Mouse (Mus musculus): ENCODE measurements at regions not wholly inside any gene's neighbourhood (a gene's known extent, or its start where the extent isn't known, plus 50 kb on each side); places are given as distances from the start of the nearest gene placed in this dataset.
A peak's percentile ranks its signal among the peaks of the same experiment; 100 is the strongest.

DNA sequence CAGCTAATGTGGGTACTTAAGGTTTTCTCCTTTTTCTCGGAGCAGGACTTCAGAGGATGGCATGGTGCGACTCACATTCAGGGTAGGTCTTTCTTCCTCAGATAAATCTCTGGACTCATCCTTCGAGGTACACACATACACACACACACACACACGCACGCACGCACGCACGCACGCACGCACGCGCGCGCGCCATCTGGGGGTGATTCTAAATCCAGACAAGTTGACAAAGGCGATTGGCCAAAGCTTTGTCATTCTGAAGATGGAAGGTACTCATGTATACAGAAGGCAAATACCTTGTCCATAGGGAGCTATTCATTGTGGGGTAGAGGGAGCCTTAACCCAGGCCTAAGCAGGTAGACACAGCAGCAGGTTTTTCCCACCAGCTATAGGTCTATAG lies 122.9 kb downstream of the Cpeb2 start:
- Histone ChIP-seq H3K36me3 (replicated peaks; ENCODE audit: control insufficient read depth, insufficient read depth, low read depth, low read length) (no peaks in the 10 kb centered on the region), H3K27ac (replicated peaks; ENCODE audit: low read depth, low read length) (no peak overlapping the region), H3K9me3 (replicated peaks; ENCODE audit: control insufficient read depth, low read length) (no peaks in the 10 kb centered on the region), H3K27me3 (ENCODE audit: control insufficient read depth, insufficient read depth, low read length) (no peaks in the 10 kb centered on the region), H3K4me1 (ENCODE audit: control insufficient read depth, insufficient read depth, low read length) (peaks cover 2% of the 10 kb centered on the region; the same call in 1 of the 2 replicates), H3K4me3 (ENCODE audit: low read depth, low read length) (no peak overlapping the region), H3K4me2 (ENCODE audit: low read depth, low read length) (no peak overlapping the region), H3K9ac (replicated peaks; ENCODE audit: low read length) (no peak overlapping the region)
- 79% methylated on average over 16 of the region's 16 CpGs for WGBS
- DNase-seq (ENCODE audit: low spot score) (peak; percentile 41), ATAC-seq (replicated peaks; ENCODE audit: insufficient number of reproducible peaks, low FRiP score, low TSS enrichment, low read depth) (peak; percentile 5; the same call in 1 of the 2 replicates)

DNA sequence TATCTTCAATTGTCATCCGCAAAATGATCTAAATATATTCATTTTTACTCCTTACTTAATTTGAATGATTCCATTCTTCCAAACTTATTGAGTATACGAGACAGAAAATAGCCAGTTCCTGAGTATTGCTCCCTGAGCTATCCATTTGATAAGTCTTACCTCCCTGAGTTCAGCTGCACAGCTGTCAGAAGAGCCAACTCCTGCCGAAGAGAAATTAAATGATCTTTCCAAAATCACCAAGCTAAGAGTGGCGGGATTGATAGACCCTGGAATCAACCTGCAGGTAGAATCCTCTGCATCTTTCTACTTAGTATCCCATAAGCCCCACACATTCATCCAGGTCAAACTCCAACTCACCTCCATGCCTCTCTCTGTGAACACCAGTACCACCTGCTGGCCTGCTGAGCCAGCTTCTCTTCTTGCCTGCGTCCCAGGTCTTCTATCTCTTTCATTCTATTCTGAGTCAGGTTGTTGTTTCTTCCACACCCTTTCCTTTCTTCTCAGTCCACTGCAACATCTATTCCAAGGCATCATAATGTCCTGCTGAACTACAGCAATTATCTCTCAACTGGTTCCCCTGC lies 124.2 kb downstream of the Cpeb2 start:
- Histone ChIP-seq H3K4me3 (ENCODE audit: low read depth, low read length) (no peak overlapping the region), H3K36me3 (replicated peaks; ENCODE audit: control insufficient read depth, insufficient read depth, low read depth, low read length) (no peaks in the 10 kb centered on the region), H3K27me3 (ENCODE audit: control insufficient read depth, insufficient read depth, low read length) (no peaks in the 10 kb centered on the region), H3K27ac (replicated peaks; ENCODE audit: low read depth, low read length) (no peak overlapping the region), H3K9ac (replicated peaks; ENCODE audit: low read length) (no peak overlapping the region), H3K4me1 (ENCODE audit: control insufficient read depth, insufficient read depth, low read length) (peaks cover 2% of the 10 kb centered on the region; the same call in 1 of the 2 replicates), H3K9me3 (replicated peaks; ENCODE audit: control insufficient read depth, low read length) (no peaks in the 10 kb centered on the region), H3K4me2 (ENCODE audit: low read depth, low read length) (no peak overlapping the region)
- 87% methylated on average over 5 of the region's 5 CpGs for WGBS
- no peak for DNase-seq (ENCODE audit: low spot score)
- ATAC-seq (replicated peaks; ENCODE audit: insufficient number of reproducible peaks, low FRiP score, low TSS enrichment, low read depth) = no peak

DNA sequence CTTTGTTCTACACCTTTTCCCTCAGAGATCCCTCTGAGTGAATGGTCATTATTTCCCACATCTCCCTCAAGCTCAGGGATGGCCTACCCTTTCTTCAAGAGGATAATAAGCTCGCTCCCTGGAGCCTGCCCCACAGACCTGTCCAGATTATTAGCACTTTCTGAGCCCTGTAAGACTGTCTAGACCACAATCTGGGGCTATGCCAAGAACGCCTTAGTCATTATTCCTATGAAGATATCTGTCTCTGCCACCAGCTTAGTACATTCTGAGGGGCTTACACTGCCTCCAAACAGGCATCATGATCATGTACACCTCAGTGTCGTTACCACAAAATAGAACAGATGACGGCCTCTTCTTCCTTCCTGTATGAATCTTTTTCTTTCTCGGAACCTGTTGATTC lies 124.9 kb downstream of the Cpeb2 start:
- 87% methylated on average over 5 of the region's 5 CpGs for WGBS
- no peak for DNase-seq (ENCODE audit: low spot score)
- ATAC-seq (replicated peaks; ENCODE audit: insufficient number of reproducible peaks, low FRiP score, low TSS enrichment, low read depth) = no peak

DNA sequence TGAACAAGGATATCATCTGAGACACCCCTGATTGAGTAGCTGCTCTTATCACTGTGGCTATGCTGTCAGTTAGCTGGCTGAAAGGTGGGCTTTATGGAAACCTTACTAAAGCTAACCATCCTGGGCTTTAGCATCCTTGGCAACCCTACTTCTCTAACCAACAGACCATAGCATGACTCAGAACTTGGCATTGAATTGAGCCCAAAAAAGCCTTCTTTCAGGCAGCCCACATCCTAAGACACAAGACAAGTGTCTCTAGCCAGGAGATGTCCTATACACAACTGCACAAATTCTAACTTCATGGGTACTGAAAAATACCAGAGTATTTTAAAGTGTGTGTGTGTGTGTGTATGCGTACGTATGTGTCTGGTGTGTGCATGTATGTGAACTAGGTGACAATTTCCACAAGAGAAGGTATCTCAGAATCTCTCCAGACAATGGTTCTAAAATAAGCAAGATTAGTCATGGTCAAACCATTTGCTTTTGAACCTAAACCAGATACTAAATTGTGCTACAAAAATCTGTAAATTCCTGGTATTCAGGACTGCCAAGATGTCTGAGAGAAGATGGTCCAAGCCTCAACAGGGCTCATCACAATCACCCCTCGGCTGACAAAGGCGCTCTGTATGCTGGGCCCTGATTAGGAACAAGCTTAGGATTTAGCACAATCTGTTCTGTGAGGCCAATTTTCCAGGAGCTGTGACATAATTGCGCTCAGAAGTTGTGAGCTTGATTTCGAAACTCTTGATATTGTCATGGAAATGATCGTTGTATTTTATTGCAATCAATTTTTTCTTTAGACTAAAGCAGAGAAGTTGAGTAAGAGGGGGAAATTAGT lies 126.2 kb downstream of the Cpeb2 start:
- Histone ChIP-seq H3K36me3 (replicated peaks; ENCODE audit: control insufficient read depth, insufficient read depth, low read depth, low read length) (no peaks in the 10 kb centered on the region), H3K9me3 (replicated peaks; ENCODE audit: control insufficient read depth, low read length) (no peaks in the 10 kb centered on the region), H3K4me2 (ENCODE audit: low read depth, low read length) (no peak overlapping the region), H3K27ac (replicated peaks; ENCODE audit: low read depth, low read length) (no peak overlapping the region), H3K27me3 (ENCODE audit: control insufficient read depth, insufficient read depth, low read length) (no peaks in the 10 kb centered on the region), H3K4me1 (ENCODE audit: control insufficient read depth, insufficient read depth, low read length) (peaks cover 2% of the 10 kb centered on the region; the same call in 1 of the 2 replicates), H3K4me3 (ENCODE audit: low read depth, low read length) (no peak overlapping the region), H3K9ac (replicated peaks; ENCODE audit: low read length) (no peak overlapping the region)
- DNase-seq (ENCODE audit: low spot score) (no peak), ATAC-seq (replicated peaks; ENCODE audit: insufficient number of reproducible peaks, low FRiP score, low TSS enrichment, low read depth) (no peak)
- 78% methylated on average over 7 of the region's 7 CpGs for WGBS

More for the DNA sequence above, 124.9 kb downstream of the Cpeb2 start:
- Histone ChIP-seq H3K36me3 (replicated peaks; ENCODE audit: control insufficient read depth, insufficient read depth, low read depth, low read length) (no peaks in the 10 kb centered on the region), H3K9ac (replicated peaks; ENCODE audit: low read length) (no peak overlapping the region), H3K27ac (replicated peaks; ENCODE audit: low read depth, low read length) (no peak overlapping the region), H3K4me1 (ENCODE audit: control insufficient read depth, insufficient read depth, low read length) (peaks cover 2% of the 10 kb centered on the region; the same call in 1 of the 2 replicates), H3K4me3 (ENCODE audit: low read depth, low read length) (no peak overlapping the region), H3K27me3 (ENCODE audit: control insufficient read depth, insufficient read depth, low read length) (no peaks in the 10 kb centered on the region), H3K4me2 (ENCODE audit: low read depth, low read length) (no peak overlapping the region), H3K9me3 (replicated peaks; ENCODE audit: control insufficient read depth, low read length) (no peaks in the 10 kb centered on the region)

DNA sequence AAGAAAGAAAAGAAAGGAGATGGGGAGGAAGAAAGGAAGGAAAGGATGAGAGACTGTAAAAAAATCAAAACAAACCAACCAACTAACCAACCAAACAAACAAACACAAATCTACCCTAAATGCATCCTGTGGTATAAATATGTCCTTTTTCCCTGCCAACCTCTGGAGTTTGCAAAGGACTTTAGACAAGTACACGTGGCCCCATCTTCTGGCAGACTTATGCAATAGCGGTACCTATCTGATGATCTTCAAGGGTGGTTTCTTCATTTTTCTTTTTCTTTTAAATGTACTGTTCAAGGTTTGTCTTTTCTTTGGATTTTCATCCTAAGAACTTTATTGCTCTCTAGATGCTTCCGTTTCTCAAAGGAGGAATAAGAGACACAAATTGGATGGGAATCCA lies 127.3 kb downstream of the Cpeb2 start:
- H3K36me3 ChIP-seq (replicated peaks; ENCODE audit: control insufficient read depth, insufficient read depth, low read depth, low read length) = no peaks in the 10 kb centered on the region
- H3K4me3 ChIP-seq (ENCODE audit: low read depth, low read length) = no peak overlapping the region
- no peaks in the 10 kb centered on the region for H3K4me1 ChIP-seq (ENCODE audit: control insufficient read depth, insufficient read depth, low read length)
- no peak for ATAC-seq (replicated peaks; ENCODE audit: insufficient number of reproducible peaks, low FRiP score, low TSS enrichment, low read depth)
- no peak overlapping the region for H3K9ac ChIP-seq (replicated peaks; ENCODE audit: low read length)
- no peaks in the 10 kb centered on the region for H3K27me3 ChIP-seq (ENCODE audit: control insufficient read depth, insufficient read depth, low read length)
- DNase-seq (ENCODE audit: low spot score) = peak; percentile 72
- 35% methylated on average over 3 of the region's 3 CpGs for WGBS
- no peaks in the 10 kb centered on the region for H3K9me3 ChIP-seq (replicated peaks; ENCODE audit: control insufficient read depth, low read length)
- H3K4me2 ChIP-seq (ENCODE audit: low read depth, low read length) = no peak overlapping the region
- H3K27ac ChIP-seq (replicated peaks; ENCODE audit: low read depth, low read length) = no peak overlapping the region

DNA sequence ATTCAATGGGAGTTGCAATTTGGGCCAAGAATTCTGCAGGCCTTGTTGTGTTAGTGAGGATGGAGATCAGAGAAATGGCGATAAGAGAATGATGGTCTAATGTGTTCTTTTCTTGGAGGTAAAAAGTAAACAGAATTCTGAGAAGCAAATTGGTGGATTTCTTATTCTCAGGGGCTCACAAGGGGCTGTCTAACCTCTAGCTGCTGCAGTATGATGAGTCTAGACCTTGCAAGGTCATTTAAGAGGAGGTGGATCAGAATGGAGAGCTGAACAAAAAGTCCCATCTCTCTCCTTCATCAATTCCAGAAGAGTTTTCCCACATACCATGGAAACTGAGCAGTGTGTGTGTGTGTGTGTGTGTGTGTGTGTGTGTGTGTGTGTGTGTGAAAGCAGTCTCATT lies 128.1 kb downstream of the Cpeb2 start:
- H3K27me3 ChIP-seq (ENCODE audit: control insufficient read depth, insufficient read depth, low read length) = no peaks in the 10 kb centered on the region
- no peaks in the 10 kb centered on the region for H3K4me1 ChIP-seq (ENCODE audit: control insufficient read depth, insufficient read depth, low read length)
- no peak for DNase-seq (ENCODE audit: low spot score)
- H3K27ac ChIP-seq (replicated peaks; ENCODE audit: low read depth, low read length) = no peak overlapping the region
- no peak for ATAC-seq (replicated peaks; ENCODE audit: insufficient number of reproducible peaks, low FRiP score, low TSS enrichment, low read depth)
- no peak overlapping the region for H3K4me3 ChIP-seq (ENCODE audit: low read depth, low read length)
- H3K9me3 ChIP-seq (replicated peaks; ENCODE audit: control insufficient read depth, low read length) = no peaks in the 10 kb centered on the region
- no peaks in the 10 kb centered on the region for H3K36me3 ChIP-seq (replicated peaks; ENCODE audit: control insufficient read depth, insufficient read depth, low read depth, low read length)
- no peak overlapping the region for H3K4me2 ChIP-seq (ENCODE audit: low read depth, low read length)
- 84% methylated on average over 1 of the region's 1 CpGs for WGBS
- no peak overlapping the region for H3K9ac ChIP-seq (replicated peaks; ENCODE audit: low read length)

DNA sequence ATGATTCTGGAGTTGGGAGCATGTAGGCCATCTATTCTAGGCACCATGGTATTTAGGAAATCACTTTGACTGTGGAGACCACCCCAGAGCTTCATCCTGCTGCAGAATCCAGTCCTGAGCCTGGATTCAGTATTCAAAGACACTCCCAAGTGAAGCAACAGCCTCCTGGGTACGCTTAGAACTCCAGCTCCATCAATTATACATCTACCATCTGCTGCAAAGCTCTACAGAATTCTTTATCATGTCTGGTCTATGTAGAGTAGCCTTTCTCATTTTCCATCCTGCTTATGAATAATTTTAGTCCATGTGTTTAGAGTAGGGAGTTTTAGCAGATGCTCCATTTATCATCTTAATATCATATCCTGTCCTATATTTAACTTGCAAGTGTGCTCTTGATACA lies 139.4 kb downstream of the Cpeb2 start:
- H3K9ac ChIP-seq (replicated peaks; ENCODE audit: low read length) = no peak overlapping the region
- DNase-seq (ENCODE audit: low spot score) = no peak
- no peaks in the 10 kb centered on the region for H3K9me3 ChIP-seq (replicated peaks; ENCODE audit: control insufficient read depth, low read length)
- H3K27ac ChIP-seq (replicated peaks; ENCODE audit: low read depth, low read length) = no peak overlapping the region
- no peak overlapping the region for H3K4me3 ChIP-seq (ENCODE audit: low read depth, low read length)
- WGBS = 89% methylated on average over 1 of the region's 1 CpGs
- H3K4me1 ChIP-seq (ENCODE audit: control insufficient read depth, insufficient read depth, low read length) = no peaks in the 10 kb centered on the region
- H3K27me3 ChIP-seq (ENCODE audit: control insufficient read depth, insufficient read depth, low read length) = no peaks in the 10 kb centered on the region
- H3K36me3 ChIP-seq (replicated peaks; ENCODE audit: control insufficient read depth, insufficient read depth, low read depth, low read length) = no peaks in the 10 kb centered on the region
- ATAC-seq (replicated peaks; ENCODE audit: insufficient number of reproducible peaks, low FRiP score, low TSS enrichment, low read depth) = no peak
- H3K4me2 ChIP-seq (ENCODE audit: low read depth, low read length) = no peak overlapping the region

DNA sequence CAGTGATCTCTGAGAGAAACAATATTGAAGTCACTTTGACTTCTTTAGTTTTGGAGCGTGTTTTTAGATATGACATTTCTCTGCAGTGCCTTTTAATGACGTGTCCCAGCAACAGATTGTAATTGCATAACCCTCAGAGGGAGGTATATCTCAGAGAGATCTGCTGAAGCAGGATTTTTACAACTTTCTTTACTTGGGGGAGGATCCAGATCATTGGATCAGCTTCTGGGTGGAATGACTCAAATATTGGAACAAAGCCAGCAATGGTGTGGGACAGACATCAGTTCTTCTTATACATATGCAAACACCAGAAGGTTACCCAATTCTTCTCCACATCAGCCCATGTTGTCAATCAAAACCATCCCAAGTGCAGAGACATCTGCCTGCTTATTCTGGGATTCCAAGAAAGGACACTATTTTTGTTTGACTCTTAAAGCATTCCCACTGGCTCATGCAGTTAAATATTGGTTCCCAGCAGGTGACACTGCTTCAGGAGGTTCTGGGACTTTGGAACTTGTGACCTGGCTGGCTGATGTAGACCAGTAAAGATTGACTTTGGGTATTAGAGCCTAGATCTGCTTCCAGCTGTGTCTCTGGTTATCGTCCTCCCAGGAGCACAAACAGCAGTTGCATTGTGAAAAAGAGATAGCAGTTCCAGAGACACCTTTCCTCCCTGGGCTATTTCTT lies 130.5 kb upstream of the C1qtnf7 start:
- Histone ChIP-seq H3K27me3 (ENCODE audit: control insufficient read depth, insufficient read depth, low read length) (no peaks in the 10 kb centered on the region), H3K4me3 (ENCODE audit: low read depth, low read length) (no peak overlapping the region), H3K9me3 (replicated peaks; ENCODE audit: control insufficient read depth, low read length) (no peaks in the 10 kb centered on the region), H3K4me1 (ENCODE audit: control insufficient read depth, insufficient read depth, low read length) (no peaks in the 10 kb centered on the region), H3K27ac (replicated peaks; ENCODE audit: low read depth, low read length) (no peak overlapping the region), H3K9ac (replicated peaks; ENCODE audit: low read length) (no peak overlapping the region), H3K4me2 (ENCODE audit: low read depth, low read length) (no peak overlapping the region), H3K36me3 (replicated peaks; ENCODE audit: control insufficient read depth, insufficient read depth, low read depth, low read length) (no peaks in the 10 kb centered on the region)
- no peak for ATAC-seq (replicated peaks; ENCODE audit: insufficient number of reproducible peaks, low FRiP score, low TSS enrichment, low read depth)
- 89% methylated on average over 3 of the region's 3 CpGs for WGBS
- no peak for DNase-seq (ENCODE audit: low spot score)

Data from embryonic facial prominence, embryonic 11.5 days (tissue).